8 mouse cellular contexts compared by ENCODE assay signal in the genomic region with DNA sequence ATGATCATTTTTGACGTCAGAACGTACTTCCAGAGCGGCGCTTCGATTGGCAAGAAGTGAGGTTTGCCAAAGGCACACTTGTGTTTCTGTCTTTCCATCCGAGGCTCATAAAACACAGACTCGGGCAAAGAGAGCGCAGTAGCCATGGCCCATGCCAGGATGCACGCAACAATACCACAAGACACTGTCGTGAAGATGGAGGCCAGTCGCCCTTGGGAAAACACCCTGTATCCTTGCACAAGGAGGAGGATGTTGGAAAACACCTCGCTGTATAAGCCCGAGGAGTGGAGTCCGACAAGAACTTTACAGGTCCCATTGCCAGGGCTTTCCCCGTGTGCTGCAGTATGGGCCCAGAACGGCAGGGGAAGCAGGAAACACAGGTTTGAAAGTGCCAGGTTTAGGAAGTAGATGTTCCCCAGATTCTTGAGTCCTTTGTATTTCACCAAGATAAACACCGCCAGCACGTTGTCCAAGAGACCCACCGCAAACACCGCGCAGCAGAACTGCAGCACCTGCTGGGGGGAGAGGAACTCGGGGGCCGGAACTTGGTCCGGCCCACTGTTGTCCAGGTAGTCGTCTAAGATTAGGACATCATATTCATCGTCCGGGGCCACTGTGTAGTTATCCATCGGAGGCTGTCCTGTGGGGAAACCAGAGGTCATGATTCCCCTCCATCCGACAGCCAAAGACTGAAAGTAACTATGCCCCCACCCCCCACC. TPM values are rescaled to one million over a fixed set of nuclear protein-coding genes. Genes with fewer than 3 reads are reported as not detected.
DNase-seq lines count a peak whose midpoint lies in the region; ATAC-seq and TF ChIP-seq lines count a peak whose summit lies in the region.

No protein-coding gene starts in this region.

- H3K9me3 ChIP-seq in embryonic facial prominence, embryonic 15.5 days (replicated peaks), result no peaks in the 10 kb centered on the region
- H3K9me3 ChIP-seq in intestine, postnatal 0 days (ENCODE audit: control insufficient read depth), result no peaks in the 10 kb centered on the region
- H3K9me3 ChIP-seq in midbrain, embryonic 16.5 days (replicated peaks; ENCODE audit: control insufficient read depth, low read length, poor library complexity, severe bottlenecking), result no peaks in the 10 kb centered on the region

- peak overlapping the region; percentile 71 for H3K27ac ChIP-seq in spleen, adult 2 months (ENCODE audit: insufficient read depth, low read length)
- H3K27ac ChIP-seq in embryonic facial prominence, embryonic 15.5 days (replicated peaks), result no peak overlapping the region
- H3K27ac ChIP-seq in intestine, postnatal 0 days (ENCODE audit: low read depth, low read length), result no peak overlapping the region
- no peak overlapping the region for H3K27ac ChIP-seq in midbrain, embryonic 16.5 days (ENCODE audit: low read length)

- no peaks in the 10 kb centered on the region for H3K36me3 ChIP-seq in spleen, adult 2 months (ENCODE audit: control insufficient read depth, insufficient read depth, low read length)
- no peaks in the 10 kb centered on the region for H3K36me3 ChIP-seq in embryonic facial prominence, embryonic 15.5 days
- H3K36me3 ChIP-seq in intestine, postnatal 0 days (ENCODE audit: control insufficient read depth, insufficient read depth), result no peaks in the 10 kb centered on the region
- no peaks in the 10 kb centered on the region for H3K36me3 ChIP-seq in midbrain, embryonic 16.5 days (ENCODE audit: control insufficient read depth, insufficient read depth, low read length)

- no peak overlapping the region for H3K9ac ChIP-seq in embryonic facial prominence, embryonic 15.5 days
- H3K9ac ChIP-seq in intestine, postnatal 0 days (ENCODE audit: low read depth, low read length), result peak overlapping the region; percentile 45
- H3K9ac ChIP-seq in midbrain, embryonic 16.5 days (ENCODE audit: low read depth, low read length), result no peak overlapping the region

- TF ChIP-seq CTCF in spleen, adult 2 months (IDR thresholded peaks at IDR 0.05; ENCODE audit: extremely low read depth, insufficient read depth, insufficient read length, insufficient replicate concordance), result no peak
- no peak for TF ChIP-seq CTCF in intestine, postnatal 0 days (IDR thresholded peaks at IDR 0.05; ENCODE audit: low read depth)

- WGBS in spleen, adult 2 months, result 22% methylated on average over 29 of the region's 29 CpGs
- 61% methylated on average over 29 of the region's 29 CpGs for WGBS in embryonic facial prominence, embryonic 15.5 days
- WGBS in intestine, postnatal 0 days, result 45% methylated on average over 29 of the region's 29 CpGs
- WGBS in midbrain, embryonic 16.5 days, result 83% methylated on average over 29 of the region's 29 CpGs

- H3K4me2 ChIP-seq in embryonic facial prominence, embryonic 15.5 days (replicated peaks), result peak overlapping the region; percentile 69
- peak overlapping the region; percentile 82 for H3K4me2 ChIP-seq in intestine, postnatal 0 days (replicated peaks; ENCODE audit: low read depth)
- H3K4me2 ChIP-seq in midbrain, embryonic 16.5 days (ENCODE audit: low read length), result peak overlapping the region; percentile 15

- peaks cover 13% of the 10 kb centered on the region; the same call in 1 of the 2 replicates for H3K4me1 ChIP-seq in spleen, adult 2 months (ENCODE audit: control insufficient read depth, insufficient read depth, insufficient read length)
- peaks cover 11% of the 10 kb centered on the region for H3K4me1 ChIP-seq in embryonic facial prominence, embryonic 15.5 days
- H3K4me1 ChIP-seq in intestine, postnatal 0 days (replicated peaks; ENCODE audit: control insufficient read depth, insufficient read depth, low read length), result 0 out of 2 replicates have a peak, but pooled peaks cover 4% of the 10 kb centered on the region
- H3K4me1 ChIP-seq in midbrain, embryonic 16.5 days (ENCODE audit: control insufficient read depth, insufficient read depth, low read length), result no peaks in the 10 kb centered on the region

- H3K4me3 ChIP-seq in spleen, adult 2 months (ENCODE audit: extremely low read depth, insufficient read depth, insufficient read length), result peak overlapping the region; percentile 69
- peak overlapping the region; percentile 42 for H3K4me3 ChIP-seq in embryonic facial prominence, embryonic 15.5 days (replicated peaks)
- H3K4me3 ChIP-seq in intestine, postnatal 0 days (ENCODE audit: low read depth, low read length), result peak overlapping the region; percentile 54
- H3K4me3 ChIP-seq in midbrain, embryonic 16.5 days (ENCODE audit: low read depth, low read length), result no peak overlapping the region

- TF ChIP-seq POLR2A in spleen, adult 2 months (IDR thresholded peaks at IDR 0.05; ENCODE audit: low read depth, low read length), result no peak

- H3K27me3 ChIP-seq in spleen, adult 2 months (ENCODE audit: control insufficient read depth, insufficient read depth, low read length), result no peaks in the 10 kb centered on the region
- peaks cover 2% of the 10 kb centered on the region; the same call in 1 of the 2 replicates for H3K27me3 ChIP-seq in embryonic facial prominence, embryonic 15.5 days
- H3K27me3 ChIP-seq in intestine, postnatal 0 days (replicated peaks; ENCODE audit: control insufficient read depth, insufficient read depth, low read length), result no peaks in the 10 kb centered on the region
- no peaks in the 10 kb centered on the region for H3K27me3 ChIP-seq in midbrain, embryonic 16.5 days (ENCODE audit: control insufficient read depth, insufficient read depth, low read depth, low read length)

- no peak for ATAC-seq in embryonic facial prominence, embryonic 15.5 days (ENCODE audit: insufficient number of reproducible peaks, low FRiP score, low TSS enrichment, low read depth)
- ATAC-seq in intestine, postnatal 0 days, result no peak
- no peak for ATAC-seq in midbrain, embryonic 16.5 days

- DNase-seq in spleen, adult 2 months (ENCODE audit: low read depth in 1 of 2, low spot score in 2 of 2), result no peak
- no peak for DNase-seq in spleen, postnatal 14 days (ENCODE audit: low spot score in 2 of 2)
- DNase-seq in gastrocnemius, postnatal 25 days, result no peak
- DNase-seq in urinary bladder, adult 2 months (ENCODE audit: low spot score), result no peak
- DNase-seq in thymus, adult 18-20 months, result no peak

RNA-seq across cellular contexts. Expression of gene Ccrl2, which starts 1.4 kb away (rescaled TPM):
- polyA plus RNA-seq in spleen, adult 2 months (2012; rRNA removed), result 5.3 and 5.4 TPM in 2 replicates
- 0.27 and 1.1 TPM in 2 replicates for polyA plus RNA-seq in embryonic facial prominence, embryonic 15.5 days (2015; fragmentation: Nextera tagmentation; extraction: Ambion mirVana)
- polyA plus RNA-seq in intestine, postnatal 0 days (2015; fragmentation: Nextera tagmentation; extraction: Ambion mirVana), result 2.7 and 3.8 TPM in 2 replicates
- 1.2 and 1.4 TPM in 2 replicates for polyA plus RNA-seq in midbrain, embryonic 16.5 days (2015; fragmentation: Nextera tagmentation; extraction: Ambion mirVana)
- 1 to 10 TPM; 4.3 to 4.4 TPM for total RNA-seq in gastrocnemius, postnatal 25 days (2021)
- polyA plus RNA-seq in urinary bladder, adult 2 months (2012; rRNA removed), result 7.4 and 8.9 TPM in 2 replicates

RNA-seq across cellular contexts. Expression of gene Ltf, which starts 36.9 kb away (rescaled TPM):
- polyA plus RNA-seq in spleen, adult 2 months (2012; rRNA removed), result 12.3 and 14.1 TPM in 2 replicates
- polyA plus RNA-seq in embryonic facial prominence, embryonic 15.5 days (2015; fragmentation: Nextera tagmentation; extraction: Ambion mirVana), result 8.2 and 8.9 TPM in 2 replicates
- 8.3 and 14.1 TPM in 2 replicates for polyA plus RNA-seq in intestine, postnatal 0 days (2015; fragmentation: Nextera tagmentation; extraction: Ambion mirVana)
- 0.45 and 2.4 TPM in 2 replicates for polyA plus RNA-seq in midbrain, embryonic 16.5 days (2015; fragmentation: Nextera tagmentation; extraction: Ambion mirVana)
- total RNA-seq in gastrocnemius, postnatal 25 days (2021), result not detected
- polyA plus RNA-seq in urinary bladder, adult 2 months (2012; rRNA removed), result not detected in 2 replicates

Comparison
In these comparisons a context has a peak if more than half of its experiments do, and no peak if none do; other contexts are left out.
1. H3K4me2 ChIP-seq: peak in every context shown above with its lines; median percentile 82 in intestine, postnatal 0 days; 69 in embryonic facial prominence, embryonic 15.5 days; 15 in midbrain, embryonic 16.5 days.